Mouse (Mus musculus): Measurements from ENCODE around the gene Gck. TPM values are rescaled to one million over a fixed set of nuclear protein-coding genes. Genes with fewer than 3 reads are reported as not detected.
"Not testable (repeated sequence)": the region's sequence is repeated elsewhere in the genome, so short reads cannot be mapped to it uniquely, and the experiment has no call there.

The Gck gene
- polyA plus RNA-seq, 1 experiment from 2014 or later: 0.44 TPM

GRCm38 (mm10) chr11:5897230-5897629 lies 52.7 kb downstream of the Gck start:
- Histone ChIP-seq H3K9ac (ENCODE audit: low read depth, low read length) (no peak overlapping the region; the same call in 1 of the 2 replicates), H3K36me3 (ENCODE audit: control insufficient read depth, insufficient read depth) (no peaks in the 10 kb centered on the region), H3K27ac (ENCODE audit: low read depth, low read length) (no peak overlapping the region), H3K27me3 (replicated peaks; ENCODE audit: control insufficient read depth, insufficient read depth, low read length) (no peaks in the 10 kb centered on the region), H3K4me2 (replicated peaks; ENCODE audit: low read depth) (peak overlapping the region; percentile 45), H3K4me3 (ENCODE audit: low read depth, low read length) (no peak overlapping the region), H3K4me1 (replicated peaks; ENCODE audit: control insufficient read depth, insufficient read depth, low read length) (peaks cover 18% of the 10 kb centered on the region; the same call in 1 of the 2 replicates), H3K9me3 (ENCODE audit: control insufficient read depth) (no peaks in the 10 kb centered on the region)
- TF ChIP-seq CTCF (IDR thresholded peaks at IDR 0.05; ENCODE audit: low read depth): no peak
- ATAC-seq: peak; percentile 34; the same call in 1 of the 2 replicates
- WGBS: 19% methylated on average over 16 of the region's 16 CpGs

- WGBS: 82% methylated on average over 6 of the region's 6 CpGs
- Histone ChIP-seq H3K9me3 (ENCODE audit: control insufficient read depth) (no peaks in the 10 kb centered on the region), H3K27me3 (replicated peaks; ENCODE audit: control insufficient read depth, insufficient read depth, low read length) (no peaks in the 10 kb centered on the region), H3K4me3 (ENCODE audit: low read depth, low read length) (no peak overlapping the region), H3K4me2 (replicated peaks; ENCODE audit: low read depth) (no peak overlapping the region), H3K4me1 (replicated peaks; ENCODE audit: control insufficient read depth, insufficient read depth, low read length) (peaks cover 12% of the 10 kb centered on the region; the same call in 1 of the 2 replicates), H3K9ac (ENCODE audit: low read depth, low read length) (no peak overlapping the region), H3K36me3 (ENCODE audit: control insufficient read depth, insufficient read depth) (no peaks in the 10 kb centered on the region), H3K27ac (ENCODE audit: low read depth, low read length) (no peak overlapping the region)
- no peak for ATAC-seq
- TF ChIP-seq CTCF (IDR thresholded peaks at IDR 0.05; ENCODE audit: low read depth): no peak
Measured at GRCm38 (mm10) chr11:5893807-5894206, 56.1 kb downstream of the Gck start.

GRCm38 (mm10) chr11:5892810-5893368 lies 57.0 kb downstream of the Gck start:
- Histone ChIP-seq H3K27ac (ENCODE audit: low read depth, low read length) (no peak overlapping the region), H3K9me3 (ENCODE audit: control insufficient read depth) (no peaks in the 10 kb centered on the region), H3K4me1 (replicated peaks; ENCODE audit: control insufficient read depth, insufficient read depth, low read length) (peaks cover 12% of the 10 kb centered on the region; the same call in 1 of the 2 replicates), H3K4me2 (replicated peaks; ENCODE audit: low read depth) (no peak overlapping the region), H3K4me3 (ENCODE audit: low read depth, low read length) (no peak overlapping the region), H3K9ac (ENCODE audit: low read depth, low read length) (no peak overlapping the region), H3K27me3 (replicated peaks; ENCODE audit: control insufficient read depth, insufficient read depth, low read length) (no peaks in the 10 kb centered on the region), H3K36me3 (ENCODE audit: control insufficient read depth, insufficient read depth) (no peaks in the 10 kb centered on the region)
- peak; percentile 57 for ATAC-seq
- WGBS: 22% methylated on average over 4 of the region's 4 CpGs
- no peak for TF ChIP-seq CTCF (IDR thresholded peaks at IDR 0.05; ENCODE audit: low read depth)

- peak; percentile 13; the same call in 1 of the 2 replicates for ATAC-seq
- Histone ChIP-seq H3K4me1 (replicated peaks; ENCODE audit: control insufficient read depth, insufficient read depth, low read length) (peaks cover 9% of the 10 kb centered on the region; the same call in 1 of the 2 replicates), H3K4me3 (ENCODE audit: low read depth, low read length) (no peak overlapping the region), H3K9ac (ENCODE audit: low read depth, low read length) (no peak overlapping the region), H3K27me3 (replicated peaks; ENCODE audit: control insufficient read depth, insufficient read depth, low read length) (no peaks in the 10 kb centered on the region), H3K9me3 (ENCODE audit: control insufficient read depth) (no peaks in the 10 kb centered on the region), H3K4me2 (replicated peaks; ENCODE audit: low read depth) (no peak overlapping the region), H3K36me3 (ENCODE audit: control insufficient read depth, insufficient read depth) (no peaks in the 10 kb centered on the region), H3K27ac (ENCODE audit: low read depth, low read length) (no peak overlapping the region)
- no peak for TF ChIP-seq CTCF (IDR thresholded peaks at IDR 0.05; ENCODE audit: low read depth)
- 31% methylated on average over 8 of the region's 8 CpGs for WGBS
Measured at GRCm38 (mm10) chr11:5892151-5892591, 57.7 kb downstream of the Gck start.

- 76% methylated on average over 5 of the region's 5 CpGs for WGBS
- not testable (repeated sequence) for H3K27me3 ChIP-seq (replicated peaks; ENCODE audit: control insufficient read depth, insufficient read depth, low read length); H3K27ac ChIP-seq (ENCODE audit: low read depth, low read length); H3K4me2 ChIP-seq (replicated peaks; ENCODE audit: low read depth); H3K36me3 ChIP-seq (ENCODE audit: control insufficient read depth, insufficient read depth); H3K4me3 ChIP-seq (ENCODE audit: low read depth, low read length); H3K4me1 ChIP-seq (replicated peaks; ENCODE audit: control insufficient read depth, insufficient read depth, low read length); ATAC-seq; H3K9me3 ChIP-seq (ENCODE audit: control insufficient read depth); H3K9ac ChIP-seq (ENCODE audit: low read depth, low read length)
Measured at GRCm38 (mm10) chr11:5888563-5888962, 61.3 kb downstream of the Gck start.

GRCm38 (mm10) chr11:5887250-5887649 lies 62.6 kb downstream of the Gck start:
- no peak for ATAC-seq
- Histone ChIP-seq H3K4me3 (ENCODE audit: low read depth, low read length) (no peak overlapping the region), H3K4me1 (replicated peaks; ENCODE audit: control insufficient read depth, insufficient read depth, low read length) (no peaks in the 10 kb centered on the region; the same call in 1 of the 2 replicates), H3K4me2 (replicated peaks; ENCODE audit: low read depth) (no peak overlapping the region), H3K9me3 (ENCODE audit: control insufficient read depth) (no peaks in the 10 kb centered on the region), H3K27me3 (replicated peaks; ENCODE audit: control insufficient read depth, insufficient read depth, low read length) (no peaks in the 10 kb centered on the region), H3K36me3 (ENCODE audit: control insufficient read depth, insufficient read depth) (no peaks in the 10 kb centered on the region), H3K9ac (ENCODE audit: low read depth, low read length) (no peak overlapping the region), H3K27ac (ENCODE audit: low read depth, low read length) (no peak overlapping the region)
- no peak for TF ChIP-seq CTCF (IDR thresholded peaks at IDR 0.05; ENCODE audit: low read depth)
- 75% methylated on average over 5 of the region's 5 CpGs for WGBS

Measured in intestine, postnatal 0 days (tissue).